Mouse (Mus musculus) limb, embryonic 14.5 days (tissue): ENCODE measurements around the gene Prl3d2. TPM values are rescaled to one million over a fixed set of nuclear protein-coding genes. Genes with fewer than 3 reads are reported as not detected.
"Not testable (repeated sequence)": the region's sequence is repeated elsewhere in the genome, so short reads cannot be mapped to it uniquely, and the experiment has no call there.

Source experiments
- ATAC-seq: fragments of 200-750 bp; cut with Nextera tagmentation; 2 replicates; pipeline ENCODE4 v1.8.0; 2017; ENCODE audit warnings: low read depth, moderate number of reproducible peaks, moderate TSS enrichment; ENCODE audit not compliant: low FRiP score
- DNase-seq: peaks from one replicate; pipeline ENCODE4 v3.0.0-alpha.2; 2015; ENCODE audit warnings: low spot score
- H3K27ac ChIP-seq: fragments of 300-500 bp; sonication (generic); replicated peaks from 2 replicates; pipeline ENCODE4 v1.5.1; 2014; ENCODE audit warnings: low read depth, mild to moderate bottlenecking, low read length, moderate library complexity, mixed read lengths
- H3K27me3 ChIP-seq: fragments of 300-500 bp; sonication (generic); 2 replicates; pipeline ENCODE4 v1.6.1; 2014; ENCODE audit warnings: low read length, mixed read lengths; ENCODE audit not compliant: control insufficient read depth, insufficient read depth
- H3K36me3 ChIP-seq: fragments of 300-500 bp; sonication (generic); 2 replicates; pipeline ENCODE4 v1.6.1; 2014; ENCODE audit warnings: mild to moderate bottlenecking, low read length, moderate library complexity, mixed read lengths; ENCODE audit not compliant: control insufficient read depth, insufficient read depth
- H3K4me1 ChIP-seq: fragments of 300-500 bp; sonication (generic); 2 replicates; pipeline ENCODE4 v1.6.1; 2014; ENCODE audit warnings: antibody characterized with exemption, low read length, mixed read lengths; ENCODE audit not compliant: control insufficient read depth, insufficient read depth
- H3K4me2 ChIP-seq: fragments of 300-500 bp; sonication (generic); replicated peaks from 2 replicates; pipeline ENCODE4 v1.6.1; 2014; ENCODE audit warnings: low read depth, mild to moderate bottlenecking, low read length, moderate library complexity; ENCODE audit not compliant: severe bottlenecking
- H3K4me3 ChIP-seq: fragments of 300-500 bp; sonication (generic); replicated peaks from 2 replicates; pipeline ENCODE4 v1.5.1; 2014; ENCODE audit warnings: low read length
- H3K9ac ChIP-seq: fragments of 300-500 bp; sonication (generic); 2 replicates; pipeline ENCODE4 v1.6.1; 2014; ENCODE audit warnings: mild to moderate bottlenecking, low read depth, low read length, moderate library complexity; ENCODE audit not compliant: severe bottlenecking
- H3K9me3 ChIP-seq: fragments of 300-500 bp; sonication (generic); 2 replicates; pipeline ENCODE4 v1.6.1; 2016; ENCODE audit warnings: low read length; ENCODE audit not compliant: control insufficient read depth
- POLR2A ChIP-seq: fragments of 200-500 bp; IDR thresholded peaks from 2 replicates; pipeline ENCODE4 v1.8.0; 2012; ENCODE audit warnings: inconsistent platforms, mild to moderate bottlenecking, moderate library complexity, borderline replicate concordance; ENCODE audit not compliant: insufficient read depth, insufficient read length; ENCODE audit errors: extremely low read depth
- WGBS: fragments of 180-500 bp; shearing (Covaris S2); extraction: QIAGEN DNeasy Blood & Tissue Kit; methylation state at CpG from one replicate; pipeline ENCODE4 v1.1.7; 2014; 5-methylcytosine and 5-hydroxymethylcytosine counted together
- polyA plus RNA-seq, 2 experiments: library from polyadenylated mRNA; depleted of rRNA in 1 of 2; stranded (reverse) in 1 of 2; unstranded in 1 of 2; fragments of >200 nt; fragmentation: Nextera tagmentation in 1 of 2; extraction: Ambion mirVana in 1 of 2; gene quantifications; 2 replicates each; pipeline versions ENCODE4 v1.2.1 to v1.2.3; 2012 to 2014

The Prl3d2 gene
- polyA plus RNA-seq (2012; rRNA removed), result not detected in 2 replicates
- polyA plus RNA-seq (2014; fragmentation: Nextera tagmentation; extraction: Ambion mirVana), result not detected in 2 replicates

DNA sequence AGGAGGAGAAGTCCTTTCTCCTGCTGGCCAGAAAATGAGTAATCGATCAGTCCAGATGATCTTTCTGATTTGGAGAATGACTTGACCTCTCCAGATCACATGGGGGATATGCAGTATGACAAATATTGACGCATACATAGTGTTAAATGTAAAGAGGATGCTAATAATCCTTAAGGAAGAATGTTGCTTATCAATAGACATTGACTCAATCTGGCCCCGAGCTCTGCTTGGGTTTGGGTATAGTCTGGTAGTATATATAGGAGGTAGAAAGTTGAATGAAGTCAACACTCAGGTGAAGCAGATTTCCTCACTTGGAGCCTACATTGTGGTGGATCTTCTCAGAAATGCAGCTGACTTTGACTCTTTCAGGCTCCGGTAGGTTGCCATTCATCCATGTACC lies at the start of gene Prl3d2:
TSS of gene Prl3d2 (plus strand) at position 301 of the 400 bp plus-strand sequence.
- 90% methylated on average over 3 of the region's 4 CpGs for WGBS
- H3K4me2 ChIP-seq, H3K27me3 ChIP-seq, H3K4me1 ChIP-seq, H3K9ac ChIP-seq, H3K36me3 ChIP-seq, H3K4me3 ChIP-seq, ATAC-seq, DNase-seq, H3K27ac ChIP-seq, H3K9me3 ChIP-seq: not testable (repeated sequence)

DNA sequence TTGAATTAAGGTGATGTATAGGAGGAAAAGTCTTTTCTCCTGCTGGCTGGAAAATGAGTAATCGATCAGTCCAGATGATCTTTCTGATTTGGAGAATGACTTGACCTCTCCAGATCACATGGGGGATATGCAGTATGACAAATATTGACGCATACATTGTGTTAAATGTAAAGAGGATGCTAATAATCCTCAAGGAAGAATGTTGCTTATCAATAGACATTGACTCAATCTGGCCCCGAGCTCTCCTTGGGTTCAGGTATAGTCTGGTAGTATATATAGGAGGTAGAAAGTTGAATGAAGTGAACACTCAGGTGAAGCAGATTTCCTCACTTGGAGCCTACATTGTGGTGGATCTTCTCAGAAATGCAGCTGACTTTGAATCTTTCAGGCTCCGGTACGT lies 27.6 kb upstream of the Prl3d2 start, which contains the start of gene Prl3d1:
TSS of gene Prl3d1 (plus strand) at position 301 of the 400 bp plus-strand sequence.
- not testable (repeated sequence) for H3K4me1 ChIP-seq, ATAC-seq, H3K36me3 ChIP-seq, H3K27ac ChIP-seq, DNase-seq, H3K4me3 ChIP-seq, H3K4me2 ChIP-seq, H3K9ac ChIP-seq, H3K9me3 ChIP-seq, H3K27me3 ChIP-seq
- WGBS, result 94% methylated on average over 5 of the region's 5 CpGs

DNA sequence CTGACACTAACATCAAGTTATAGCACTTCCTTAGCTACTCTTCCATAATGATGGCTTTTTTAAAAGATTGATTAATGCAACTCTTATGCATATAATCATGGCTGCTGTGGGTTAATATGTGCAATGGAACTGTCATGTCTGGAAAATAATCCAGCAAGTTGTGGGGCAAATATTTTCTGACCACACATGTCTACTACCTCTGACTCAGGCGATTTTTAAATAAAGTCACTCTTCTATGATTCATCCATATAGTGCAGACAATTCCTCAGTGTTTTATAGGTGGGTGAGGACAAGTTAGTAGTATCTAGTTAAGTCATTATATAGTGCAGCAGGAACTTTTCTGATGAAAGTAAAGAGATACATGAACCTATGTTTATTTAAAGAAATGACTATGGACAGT lies 26.8 kb downstream of the Prl3d2 start:
- H3K4me3 ChIP-seq, result no peak overlapping the region
- ATAC-seq, result no peak

DNA sequence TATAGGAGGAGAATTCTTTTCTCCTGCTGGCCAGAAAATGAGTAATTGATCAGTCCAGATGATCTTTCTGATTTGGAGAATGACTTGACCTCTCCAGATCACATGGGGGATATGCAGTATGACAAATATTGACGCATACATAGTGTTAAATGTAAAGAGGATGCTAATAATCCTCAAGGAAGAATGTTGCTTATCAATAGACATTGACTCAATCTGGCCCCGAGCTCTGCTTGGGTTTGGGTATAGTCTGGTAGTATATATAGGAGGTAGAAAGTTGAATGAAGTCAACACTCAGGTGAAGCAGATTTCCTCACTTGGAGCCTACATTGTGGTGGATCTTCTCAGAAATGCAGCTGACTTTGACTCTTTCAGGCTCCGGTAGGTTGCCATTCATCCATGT lies 35.0 kb downstream of the Prl3d2 start, which contains the start of gene Prl3d3:
TSS of gene Prl3d3 (plus strand) at position 301 of the 400 bp plus-strand sequence.
- H3K9me3 ChIP-seq, H3K4me2 ChIP-seq, H3K9ac ChIP-seq, H3K27me3 ChIP-seq, H3K4me3 ChIP-seq, DNase-seq, H3K4me1 ChIP-seq, ATAC-seq, H3K36me3 ChIP-seq, H3K27ac ChIP-seq: not testable (repeated sequence)
- WGBS, result 88% methylated on average over 2 of the region's 3 CpGs

More for the DNA sequence above, 26.8 kb downstream of the Prl3d2 start:
- no peaks in the 10 kb centered on the region for H3K27me3 ChIP-seq
- TF ChIP-seq POLR2A, result no peak
- H3K4me1 ChIP-seq, result no peaks in the 10 kb centered on the region
- H3K27ac ChIP-seq, result no peak overlapping the region
- 42% methylated on average over 1 of the region's 1 CpGs for WGBS
- DNase-seq, result no peak
- no peaks in the 10 kb centered on the region for H3K36me3 ChIP-seq
- H3K9ac ChIP-seq, result no peak overlapping the region
- no peaks in the 10 kb centered on the region for H3K9me3 ChIP-seq
- H3K4me2 ChIP-seq, result no peak overlapping the region

Other genes starting within 250 kb of the Prl3d2 start
- not detected in 2 replicates for gene Prl, start 64.1 kb upstream of the Prl3d2 start, polyA plus RNA-seq (2012; rRNA removed)
- not detected in 2 replicates for gene Prl, start 64.1 kb upstream of the Prl3d2 start, polyA plus RNA-seq (2014; fragmentation: Nextera tagmentation; extraction: Ambion mirVana)
- 0.11 and 0.22 TPM in 2 replicates for gene Prl3d1, start 27.5 kb upstream of the Prl3d2 start, polyA plus RNA-seq (2012; rRNA removed)
- gene Prl3d1, start 27.5 kb upstream of the Prl3d2 start, polyA plus RNA-seq (2014; fragmentation: Nextera tagmentation; extraction: Ambion mirVana), result not detected in 2 replicates
- not detected in 2 replicates for gene Prl3d3, start 35.1 kb downstream of the Prl3d2 start, polyA plus RNA-seq (2012; rRNA removed)
- gene Prl3d3, start 35.1 kb downstream of the Prl3d2 start, polyA plus RNA-seq (2014; fragmentation: Nextera tagmentation; extraction: Ambion mirVana), result not detected in 2 replicates
- not detected in 2 replicates for gene Prl3c1, start 75.0 kb downstream of the Prl3d2 start, polyA plus RNA-seq (2012; rRNA removed)
- gene Prl3c1, start 75.0 kb downstream of the Prl3d2 start, polyA plus RNA-seq (2014; fragmentation: Nextera tagmentation; extraction: Ambion mirVana), result not detected in 2 replicates
- 7.5 and 7.8 TPM in 2 replicates for gene Prl3b1, start 120.1 kb downstream of the Prl3d2 start, polyA plus RNA-seq (2012; rRNA removed)
- gene Prl3b1, start 120.1 kb downstream of the Prl3d2 start, polyA plus RNA-seq (2014; fragmentation: Nextera tagmentation; extraction: Ambion mirVana), result 0.54 TPM in 1 of 2 replicates, not detected in the other
- not detected in 2 replicates for gene Prl3a1, start 137.7 kb downstream of the Prl3d2 start, polyA plus RNA-seq (2012; rRNA removed)
- not detected in 2 replicates for gene Prl3a1, start 137.7 kb downstream of the Prl3d2 start, polyA plus RNA-seq (2014; fragmentation: Nextera tagmentation; extraction: Ambion mirVana)
- 0.17 and 0.19 TPM in 2 replicates for gene Prl6a1, start 190.9 kb downstream of the Prl3d2 start, polyA plus RNA-seq (2012; rRNA removed)
- gene Prl6a1, start 190.9 kb downstream of the Prl3d2 start, polyA plus RNA-seq (2014; fragmentation: Nextera tagmentation; extraction: Ambion mirVana), result not detected in 2 replicates
- 0.60 TPM in 1 of 2 replicates, not detected in the other for gene Prl8a2, start 224.0 kb downstream of the Prl3d2 start, polyA plus RNA-seq (2012; rRNA removed)
- gene Prl8a2, start 224.0 kb downstream of the Prl3d2 start, polyA plus RNA-seq (2014; fragmentation: Nextera tagmentation; extraction: Ambion mirVana), result not detected in 2 replicates